Mouse (Mus musculus) adrenal gland, postnatal 4 days (tissue): Measurements from ENCODE around the gene Ppt1. TPM values are rescaled to one million over a fixed set of nuclear protein-coding genes. Genes with fewer than 3 reads are reported as not detected.
"Not testable (repeated sequence)": the region's sequence is repeated elsewhere in the genome, so short reads cannot be mapped to it uniquely, and the experiment has no call there.

ENCODE experiments used
- DNase-seq, 2 experiments: peaks; one replicate each; pipeline ENCODE4 v3.0.0; 2021 to 2022; ENCODE audit warnings: low spot score in 2 of 2, mixed read lengths in 2 of 2
- long read RNA-seq, 2 experiments: library from polyadenylated mRNA; stranded (forward); transcript quantifications; one replicate each; pipeline ENCODE4 v2.0.0; 2021
- total RNA-seq, 2 experiments: library from RNA; stranded (reverse); gene quantifications; 2 replicates each; pipeline ENCODE4 v1.2.3; 2021

Ppt1 gene
- 10 to 100 TPM; 74.6 to 78.1 TPM for total RNA-seq
- long read RNA-seq, experiment 1, transcript Ppt1-201 (9 exons, 2,381 nt) = major isoform, 60 of 70 reads
- long read RNA-seq, experiment 1, partial matches to known transcripts = 1 of 70 reads
- long read RNA-seq, experiment 1, other reads (novel, unspliced or antisense) = 8 of 70 reads
- long read RNA-seq, experiment 2, transcript Ppt1-201 (9 exons, 2,381 nt) = major isoform, 74 of 88 reads
- long read RNA-seq, experiment 2, partial matches to known transcripts = 5 of 88 reads
- long read RNA-seq, experiment 2, other reads (novel, unspliced or antisense) = 8 of 88 reads

DNA sequence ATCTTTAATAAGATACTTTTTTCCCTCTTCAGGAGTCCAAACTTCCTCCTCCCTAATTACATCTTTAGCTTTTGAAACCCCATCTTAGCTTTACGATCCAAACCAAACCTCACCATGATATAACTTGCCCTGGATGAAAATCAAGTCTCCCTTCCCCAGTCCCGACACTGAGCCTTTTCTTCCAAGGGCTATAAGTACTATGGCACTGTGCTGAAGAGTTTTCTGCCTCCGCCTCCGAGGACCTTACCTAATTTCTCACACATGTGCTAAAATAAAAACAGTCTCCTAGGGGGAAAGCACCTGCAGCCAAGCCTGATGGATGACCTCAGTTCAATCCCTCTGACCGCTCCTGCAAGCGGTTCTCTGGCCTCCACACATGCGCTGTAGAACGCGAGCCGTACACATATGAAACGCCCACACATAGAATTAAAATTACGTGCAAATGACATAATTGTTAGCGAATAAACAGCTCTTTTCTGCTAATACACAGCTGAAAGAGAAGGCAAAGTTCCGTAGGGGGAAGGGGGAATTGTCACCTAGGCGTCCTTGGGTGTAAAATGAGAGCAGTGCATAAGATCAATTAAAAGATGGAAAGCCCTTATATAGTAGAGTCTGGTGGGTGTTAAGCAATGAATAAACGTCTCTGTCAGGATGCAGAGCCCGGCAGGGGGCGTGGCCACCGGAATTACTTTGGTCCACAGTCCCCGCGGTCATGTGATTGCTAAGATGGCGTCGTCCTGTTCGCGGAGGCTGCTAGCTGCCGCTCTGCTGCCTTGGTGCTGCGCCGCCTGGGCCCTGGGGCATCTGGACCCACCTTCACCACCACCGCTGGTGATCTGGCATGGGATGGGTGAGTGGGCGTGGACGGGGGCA, at the start of gene Ppt1:
TSS of gene Ppt1 (plus strand) at position 713 of the 873 bp plus-strand sequence.
- DNase-seq = peak; percentile 49 to 54

DNA sequence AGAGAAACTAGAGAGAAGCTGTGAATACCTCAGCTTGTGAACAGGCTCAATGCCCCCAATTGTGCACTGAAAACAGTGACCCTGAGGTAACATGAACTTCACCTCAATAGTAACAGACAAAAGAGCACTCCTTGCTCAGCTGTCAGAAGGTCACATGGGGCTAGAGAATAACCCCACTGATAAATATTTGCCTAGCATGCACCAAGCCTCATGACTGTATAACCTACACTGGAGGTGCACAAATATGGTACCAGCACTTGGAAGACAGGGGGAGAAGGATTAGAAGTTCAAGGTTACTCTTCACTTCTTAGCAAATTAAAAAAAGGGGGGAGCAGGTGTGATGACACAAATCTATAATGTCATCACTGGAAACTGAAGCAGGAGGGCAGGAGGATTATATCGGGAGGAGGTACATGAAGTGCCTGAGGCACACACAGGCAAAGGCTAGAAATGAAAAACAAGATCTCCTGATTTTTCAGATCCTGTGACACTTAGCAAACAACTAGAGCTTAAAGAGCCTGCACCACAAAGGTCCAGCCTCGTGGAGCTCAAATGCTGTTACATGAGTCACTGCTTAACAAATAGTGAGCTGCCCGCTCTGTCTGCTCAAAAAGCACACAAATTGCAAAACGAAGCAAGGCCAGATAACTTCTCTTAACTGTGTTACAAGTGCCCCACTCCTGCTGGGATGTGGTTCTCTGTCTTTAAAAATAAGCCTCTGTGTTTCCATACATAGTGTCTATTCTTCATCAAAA, 46.5 kb upstream of the Ppt1 start:
- no peak for DNase-seq

DNA sequence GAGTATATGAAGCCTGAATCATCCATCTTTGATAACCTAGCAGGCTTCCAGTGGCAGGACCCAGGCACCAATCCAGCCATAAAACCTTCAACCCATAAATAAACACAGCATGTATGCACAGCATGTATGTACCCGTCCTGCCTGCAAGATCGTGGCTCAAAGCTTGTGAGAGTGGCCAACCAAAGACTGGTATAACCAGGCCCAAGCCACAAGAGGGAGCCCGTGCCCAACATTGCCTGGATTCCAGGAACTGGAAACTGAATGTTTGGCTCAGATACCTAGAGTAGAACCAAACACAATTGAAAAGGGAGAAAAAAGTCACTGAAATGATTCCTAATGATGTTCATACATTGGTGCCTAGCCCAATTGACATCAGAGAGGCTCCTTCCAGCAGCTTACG, 27.9 kb upstream of the Ppt1 start:
- peak; percentile 27 to 58 for DNase-seq

DNA sequence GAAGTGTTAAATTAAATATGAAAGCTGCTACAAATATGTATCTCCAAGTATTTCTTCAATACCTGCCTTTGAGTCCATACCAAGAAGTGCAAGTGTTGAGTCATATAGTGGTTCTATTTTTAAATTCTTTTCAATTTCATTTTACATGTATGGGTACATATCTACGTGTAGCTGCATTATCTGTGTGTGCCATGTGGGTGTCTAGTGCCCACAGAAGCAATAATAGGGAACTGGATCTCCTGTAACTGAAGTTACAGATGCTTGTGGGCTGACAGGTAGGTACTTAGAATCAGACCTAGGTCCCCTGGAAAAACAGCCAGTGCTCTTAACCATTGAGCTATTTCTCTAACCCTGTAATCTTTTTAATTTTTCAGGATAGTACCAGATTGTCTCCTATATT, 24.9 kb upstream of the Ppt1 start:
- no peak for DNase-seq

DNA sequence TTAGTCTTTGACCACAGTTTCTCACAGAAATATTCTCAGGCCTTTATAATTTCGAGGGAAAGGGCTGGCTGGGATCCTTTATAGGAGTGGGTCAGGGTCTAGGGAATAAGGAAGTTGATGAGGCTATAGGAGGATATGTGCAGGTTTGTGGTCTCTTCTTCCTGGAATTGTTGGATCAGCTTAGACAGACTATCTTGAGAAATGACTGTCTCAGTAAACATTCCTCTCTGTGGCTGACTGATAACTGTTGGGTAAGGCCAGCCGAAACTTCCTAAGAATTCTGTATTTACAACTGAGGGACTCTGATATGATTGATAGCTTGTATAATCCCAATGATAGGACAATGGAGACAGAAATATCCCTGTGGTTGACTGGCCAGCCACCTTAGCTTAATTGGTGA, 24.2 kb upstream of the Ppt1 start:
- DNase-seq = no peak

DNA sequence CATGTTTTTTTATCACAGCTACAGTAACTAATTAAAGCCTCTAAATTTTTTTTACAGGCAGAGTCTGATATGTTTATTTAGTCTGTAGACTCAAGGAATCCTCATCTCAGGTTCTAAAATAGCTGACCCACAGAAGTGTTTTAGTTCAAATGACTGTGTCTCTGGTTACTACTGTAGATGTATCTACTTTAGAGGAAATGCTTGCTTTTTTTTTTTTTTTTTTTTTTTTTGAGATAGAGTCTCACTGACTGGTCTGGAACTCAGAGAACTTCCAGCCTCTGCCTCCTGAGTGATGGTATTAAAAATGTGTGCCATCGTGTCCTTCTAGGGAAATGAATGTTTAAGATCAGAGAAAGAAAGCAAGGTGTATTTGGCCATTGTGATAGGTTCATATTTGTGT, 19.8 kb upstream of the Ppt1 start:
- no peak for DNase-seq

DNA sequence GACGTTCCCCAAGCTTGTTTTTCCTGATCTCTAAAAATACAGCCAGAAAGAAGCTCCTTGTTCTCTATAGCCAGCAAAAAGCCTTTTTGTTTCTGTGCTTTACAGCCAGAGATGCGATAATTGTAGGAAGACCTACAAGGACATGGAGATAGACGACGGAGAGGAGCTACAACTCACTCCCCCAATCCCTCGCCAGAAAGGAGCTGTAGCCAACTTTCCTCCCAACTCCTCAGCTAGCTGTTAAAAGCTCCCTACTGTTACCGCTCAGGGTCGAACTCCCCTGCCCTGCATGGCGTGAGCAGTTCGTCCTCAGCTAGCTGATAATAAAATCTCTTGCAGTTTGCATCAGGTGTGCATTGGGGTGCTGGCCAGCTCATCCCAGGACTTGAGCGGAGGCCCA, 15.1 kb upstream of the Ppt1 start:
- DNase-seq = not testable (repeated sequence)

DNA sequence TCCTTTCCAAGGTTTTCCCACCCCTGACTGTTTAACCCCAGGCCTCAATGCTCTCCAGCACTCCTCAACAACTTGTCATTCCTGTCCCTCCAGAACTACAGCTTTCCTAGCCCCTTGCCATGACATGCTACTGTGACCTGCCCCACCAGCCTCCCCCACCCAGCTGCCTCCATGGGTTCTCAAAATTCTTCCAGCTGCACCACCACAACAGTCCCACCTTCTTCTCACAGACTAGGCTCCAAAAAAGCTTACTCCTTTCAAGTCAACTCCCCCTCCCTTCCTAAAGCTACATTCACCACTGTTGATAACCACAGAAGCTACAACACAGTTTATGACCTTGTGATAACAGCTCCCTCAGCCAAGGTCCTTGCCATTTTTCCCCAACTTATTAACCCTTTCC, 8.4 kb upstream of the Ppt1 start:
- no peak for DNase-seq

DNA sequence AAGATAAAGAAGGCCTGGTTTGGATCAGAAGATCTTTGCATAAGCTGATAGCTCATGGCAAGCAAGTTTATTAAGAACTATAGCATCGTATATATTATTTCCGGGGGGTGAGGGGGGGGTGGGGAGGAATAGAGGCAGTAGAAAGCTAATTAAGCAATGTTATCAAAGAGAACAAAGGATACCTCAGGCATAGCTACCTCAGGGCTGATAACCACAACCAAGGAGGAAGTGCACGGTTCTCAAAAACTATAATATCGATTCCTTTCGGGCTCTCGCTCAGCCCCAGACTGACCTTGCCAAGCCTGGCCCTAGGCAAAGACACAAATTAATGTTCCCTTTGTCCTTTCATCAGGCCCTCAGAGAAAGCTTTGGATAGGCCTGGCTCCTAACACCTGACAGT, 6.7 kb upstream of the Ppt1 start:
- DNase-seq = no peak

DNA sequence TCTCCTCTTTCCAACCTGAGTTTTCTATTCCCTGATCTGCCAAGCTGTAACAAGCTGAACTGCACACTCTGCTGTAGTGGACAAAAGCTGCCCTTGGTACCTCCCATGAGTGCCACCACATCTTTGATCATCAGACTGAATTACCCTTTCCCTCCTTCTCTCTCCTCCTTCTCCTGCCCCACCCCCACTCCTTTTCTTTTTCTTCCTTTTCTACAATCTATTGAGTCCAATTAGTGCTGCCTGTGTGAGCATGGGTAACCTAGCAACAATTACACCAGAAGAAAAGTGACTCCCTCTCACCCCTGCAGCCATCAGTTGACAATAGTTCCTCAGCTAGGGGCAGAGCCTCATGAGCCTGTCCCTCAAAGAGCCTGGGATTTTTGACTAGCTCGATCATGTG, 4.2 kb upstream of the Ppt1 start:
- no peak for DNase-seq

DNA sequence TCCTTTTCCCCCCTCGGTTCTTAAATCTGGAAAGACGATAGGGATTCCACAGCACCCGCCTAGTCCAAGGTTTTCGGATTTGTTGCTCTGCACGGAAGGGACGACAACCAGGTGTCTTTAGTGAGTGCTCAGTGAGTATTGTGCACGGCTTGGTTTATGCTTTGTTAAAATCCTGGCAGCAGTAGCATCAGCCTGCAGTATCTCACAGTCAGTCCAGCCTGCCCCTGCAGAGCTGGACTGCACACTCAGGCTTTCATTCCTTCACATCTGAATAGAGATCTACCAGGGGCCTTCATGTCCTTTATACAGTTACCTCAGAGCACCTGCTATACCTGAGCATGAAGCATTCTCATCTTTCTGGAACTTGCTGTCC, 347 bp downstream of the Ppt1 start:
- DNase-seq = no peak

DNA sequence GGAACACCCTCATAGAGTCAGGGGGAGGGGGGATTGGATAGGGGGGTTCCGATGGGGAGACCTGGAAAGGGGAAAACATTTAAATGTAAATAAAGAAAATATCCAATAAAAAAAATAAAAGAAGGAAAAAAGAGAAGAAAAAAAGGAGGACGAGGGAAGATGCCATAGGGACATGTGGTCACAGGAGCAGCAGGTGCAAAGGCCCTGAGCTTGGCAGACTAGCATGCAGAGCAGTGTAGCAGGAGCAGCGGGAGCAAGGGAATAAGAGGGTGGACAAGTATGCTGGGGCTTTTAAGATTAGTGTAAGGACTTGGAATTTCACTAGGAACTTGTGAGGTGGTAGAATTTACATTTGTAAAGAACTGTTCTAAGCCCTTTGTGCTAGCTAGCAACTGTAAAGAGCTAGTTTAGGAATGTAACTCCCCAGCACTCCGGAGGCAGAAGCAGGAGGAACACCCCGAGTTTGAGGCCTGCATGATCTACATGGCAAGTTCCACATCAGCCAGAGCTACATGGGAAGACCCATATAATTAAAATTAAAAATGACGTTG, 1.2 kb downstream of the Ppt1 start:
- DNase-seq = no peak

DNA sequence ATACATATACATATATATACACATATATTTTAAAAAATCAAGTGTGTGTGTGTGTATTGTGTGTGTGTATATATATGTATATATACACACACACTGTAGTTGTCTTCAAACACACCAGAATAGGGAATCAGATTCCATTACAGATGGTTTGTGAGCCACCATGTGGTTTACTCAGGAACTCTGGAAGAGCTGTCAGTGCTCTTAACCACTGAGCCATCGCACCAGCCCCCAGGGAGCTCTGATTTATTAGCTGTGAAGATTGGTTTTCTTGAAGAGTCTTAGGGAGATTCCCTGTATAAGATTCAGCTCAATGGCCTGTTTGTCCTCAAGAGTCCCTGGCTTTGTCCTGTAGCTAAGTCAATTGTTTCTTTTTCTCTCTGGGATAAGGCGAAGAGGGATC, 2.0 kb downstream of the Ppt1 start:
- DNase-seq = no peak

DNA sequence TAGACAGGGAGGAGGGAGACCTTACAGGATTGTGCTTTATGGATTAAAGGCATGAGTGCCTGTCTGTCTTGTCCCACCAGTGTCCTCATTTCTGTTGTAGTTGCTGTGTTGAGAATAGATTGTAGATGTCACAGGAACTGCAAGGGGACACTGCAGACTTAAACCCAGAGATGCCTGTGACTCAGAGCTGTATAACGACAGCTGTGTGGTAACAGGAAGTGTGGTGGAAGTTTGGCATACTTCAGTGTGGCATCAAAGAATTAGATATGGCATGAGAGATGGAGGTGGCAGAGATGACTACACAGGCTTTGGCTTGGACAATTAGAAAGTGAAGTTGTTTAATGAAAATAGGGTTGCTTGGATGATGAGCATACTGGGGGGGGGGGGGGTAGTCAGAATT, 2.4 kb downstream of the Ppt1 start:
- no peak for DNase-seq

DNA sequence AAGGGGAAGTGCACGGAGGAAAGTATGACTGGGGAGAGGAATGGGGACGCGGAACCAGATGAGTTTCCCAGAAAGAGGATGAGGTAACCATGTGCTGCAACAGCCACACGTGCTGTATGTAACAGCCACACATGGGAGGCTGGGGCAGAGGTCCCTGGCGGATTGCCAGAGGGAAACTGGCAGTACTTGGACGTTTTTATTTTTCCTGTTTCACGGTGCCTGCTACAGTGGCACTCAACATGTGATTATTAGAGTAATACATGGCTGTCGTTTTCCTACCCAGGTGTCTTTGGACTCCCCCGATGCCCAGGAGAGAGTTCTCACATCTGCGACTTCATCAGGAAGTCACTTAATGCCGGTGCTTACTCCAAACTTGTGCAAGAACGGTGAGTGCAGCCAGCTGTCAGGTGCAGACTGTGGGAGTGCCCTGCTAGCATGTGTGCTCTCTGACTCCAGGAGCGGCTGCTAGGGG, 12.1 kb downstream of the Ppt1 start:
- DNase-seq = no peak

DNA sequence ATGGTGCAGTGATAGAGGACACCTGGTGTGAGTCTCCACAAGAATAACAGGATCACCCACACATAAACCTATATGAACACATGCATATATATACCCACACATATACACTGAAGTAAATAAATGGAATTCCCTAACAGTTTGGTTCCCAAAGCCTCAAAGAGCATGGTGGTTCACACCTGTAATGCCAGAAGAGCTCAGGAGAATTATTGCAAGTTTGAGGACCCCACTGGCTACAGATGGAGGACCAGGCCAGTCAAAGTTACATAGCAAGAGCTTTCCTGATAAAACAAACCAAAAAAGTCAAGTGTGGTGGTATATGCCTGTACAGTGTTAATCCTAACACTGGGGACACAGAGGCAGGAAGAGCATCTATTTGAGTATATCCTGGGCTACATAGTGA, 15.5 kb downstream of the Ppt1 start:
- no peak for DNase-seq

DNA sequence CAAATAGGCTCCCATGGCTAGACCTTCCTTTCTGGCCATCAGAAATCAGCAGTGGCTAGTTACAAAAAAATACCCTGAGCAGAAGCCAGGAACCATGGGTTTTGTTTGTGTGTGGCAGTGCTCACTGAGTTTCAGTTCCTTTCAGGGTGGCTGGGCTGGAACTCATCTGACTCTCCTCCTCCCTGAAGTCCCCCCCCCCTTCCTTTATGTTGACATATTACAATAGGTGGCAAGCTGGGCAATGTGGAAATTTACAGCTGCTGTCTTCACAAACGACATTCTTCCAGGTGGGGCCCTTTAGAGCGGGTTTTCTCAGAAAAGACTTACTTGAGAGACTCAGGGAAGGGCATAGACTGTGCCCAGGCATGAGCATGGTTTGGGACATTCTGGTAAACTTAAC, 17.6 kb downstream of the Ppt1 start:
- DNase-seq = no peak

DNA sequence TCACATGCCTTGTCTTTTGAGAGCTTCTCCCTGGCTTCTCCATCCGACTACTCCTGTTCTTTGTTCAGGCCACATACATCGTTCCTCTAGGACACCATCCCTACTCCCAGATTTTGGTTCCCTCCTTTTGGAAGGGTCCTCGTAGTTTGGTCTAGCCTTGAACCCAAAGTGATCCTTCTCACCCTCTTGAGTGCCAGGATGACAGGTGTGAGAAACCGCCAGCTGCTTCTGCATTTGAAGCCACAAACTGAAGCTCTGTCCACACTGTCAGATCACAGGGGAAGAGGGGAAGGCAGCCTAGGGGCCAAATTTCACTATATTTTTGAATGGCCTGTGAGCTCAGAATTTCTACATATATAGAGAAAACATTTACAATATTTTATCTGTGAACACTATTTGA, 18.7 kb downstream of the Ppt1 start:
- no peak for DNase-seq

DNA sequence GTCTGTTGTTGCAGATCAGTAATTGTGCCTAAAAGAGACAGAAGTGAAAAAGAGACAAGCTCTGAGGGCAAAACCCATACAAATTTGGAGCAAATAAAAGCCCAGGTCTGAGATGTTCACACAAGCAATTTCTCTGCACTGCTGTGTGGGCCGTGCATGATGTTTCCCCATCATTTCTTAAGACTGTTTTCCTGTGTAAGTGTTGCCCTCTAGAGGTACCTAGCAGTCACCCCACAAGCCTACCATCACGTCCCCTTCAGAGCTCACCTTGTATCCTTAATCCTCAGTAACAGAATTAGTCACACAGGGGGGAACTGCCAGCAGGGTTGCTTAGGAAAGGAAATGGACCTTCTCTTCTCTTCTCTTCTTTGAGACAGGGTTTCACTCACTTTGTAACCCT, 21.9 kb downstream of the Ppt1 start:
- DNase-seq = no peak

DNA sequence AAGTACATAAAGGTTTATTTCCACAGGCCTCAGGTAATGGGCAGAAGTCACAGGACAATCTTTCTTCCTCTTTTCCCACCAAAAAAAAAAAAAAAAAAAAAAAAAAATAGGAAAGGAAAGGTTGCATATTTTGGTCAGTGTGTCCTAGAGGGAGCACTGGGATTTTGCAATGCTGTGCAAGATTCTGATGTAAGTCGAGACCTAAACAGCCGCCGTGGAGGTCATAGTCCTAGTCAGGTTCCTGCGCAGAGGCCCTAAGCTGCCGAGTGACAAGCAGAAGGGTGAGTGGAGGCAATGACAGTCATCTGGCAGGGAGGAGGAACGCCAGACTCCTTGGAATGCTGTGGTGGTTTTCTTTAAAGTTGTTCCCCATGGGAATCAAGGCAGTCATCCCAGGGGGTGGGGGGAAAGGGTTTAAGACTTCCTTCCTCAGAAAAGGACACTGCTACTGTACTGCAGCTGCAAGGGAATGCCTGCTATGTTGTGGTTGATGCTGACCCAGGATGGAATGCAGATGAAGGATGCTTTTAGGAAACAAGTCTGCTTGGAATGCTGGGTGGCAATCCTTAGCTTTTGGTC, 23.1 kb downstream of the Ppt1 start:
- DNase-seq = no peak

DNA sequence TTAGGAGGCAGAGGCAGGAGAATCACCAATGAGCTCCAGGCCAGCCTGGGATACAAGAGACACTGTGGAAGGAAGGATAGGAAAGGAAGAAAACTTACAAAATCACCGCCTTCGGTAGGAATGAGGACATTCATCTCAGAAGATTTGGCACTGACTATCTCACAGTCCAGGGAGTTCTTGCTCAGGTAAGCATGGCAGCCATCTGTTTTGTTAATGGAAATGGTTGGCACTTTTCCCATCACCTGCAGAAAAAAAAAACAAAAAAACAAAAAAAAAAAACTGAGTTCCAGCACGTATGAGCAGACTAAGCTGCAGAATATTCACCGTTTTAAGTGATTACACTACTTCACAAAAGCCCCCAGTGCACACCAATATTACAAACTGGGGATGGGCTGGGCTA, 25.8 kb downstream of the Ppt1 start:
- DNase-seq = no peak
